Mouse (Mus musculus) 3T3-L1 (cell line): ENCODE data around the gene Gdpd4.

ENCODE experiments used
- DNase-seq: peaks from one replicate; pipeline ENCODE4 v3.0.0-alpha.2; 2015; ENCODE audit warnings: low read depth, low spot score

The Gdpd4 gene

DNA sequence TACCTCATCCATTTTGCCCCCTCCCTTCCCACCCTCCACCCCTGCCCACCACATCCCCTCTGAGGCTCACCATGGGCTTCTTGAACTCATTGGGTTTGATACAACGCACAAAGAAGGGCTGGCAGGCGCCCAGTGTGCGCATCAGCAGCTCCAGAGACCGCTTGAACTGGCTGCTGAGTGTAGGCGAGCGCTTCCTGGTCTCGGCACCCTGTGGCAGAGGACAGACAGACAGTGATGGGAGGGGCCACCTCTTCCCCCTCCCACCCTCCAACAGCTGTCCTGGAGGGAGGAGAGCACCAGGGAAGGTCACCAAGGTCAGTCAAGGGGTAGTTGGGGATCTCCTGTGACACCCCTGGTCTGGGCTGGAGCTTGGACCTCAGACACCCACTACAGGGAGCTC is 165.6 kb downstream of the Gdpd4 start:
- no peak for DNase-seq

DNA sequence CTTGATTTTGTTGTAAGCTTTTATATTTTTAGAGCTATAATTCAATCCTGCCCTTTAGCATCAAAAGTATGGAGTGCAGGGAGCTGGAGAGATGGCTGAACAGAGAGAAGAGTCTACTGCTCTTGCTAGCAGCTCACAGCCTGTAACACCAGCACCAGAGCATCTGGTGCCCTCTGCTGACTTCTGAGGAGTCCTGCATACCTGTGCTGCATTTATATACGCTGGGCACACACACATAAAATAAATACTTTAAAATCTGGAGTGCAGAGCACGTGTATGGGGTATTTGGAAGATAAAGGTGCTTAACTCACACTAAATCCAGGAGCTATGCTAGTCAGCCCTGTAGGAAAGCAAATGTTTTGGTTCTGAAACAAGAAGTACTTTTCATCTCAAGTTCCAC is 166.6 kb downstream of the Gdpd4 start:
- DNase-seq: peak; percentile 52

DNA sequence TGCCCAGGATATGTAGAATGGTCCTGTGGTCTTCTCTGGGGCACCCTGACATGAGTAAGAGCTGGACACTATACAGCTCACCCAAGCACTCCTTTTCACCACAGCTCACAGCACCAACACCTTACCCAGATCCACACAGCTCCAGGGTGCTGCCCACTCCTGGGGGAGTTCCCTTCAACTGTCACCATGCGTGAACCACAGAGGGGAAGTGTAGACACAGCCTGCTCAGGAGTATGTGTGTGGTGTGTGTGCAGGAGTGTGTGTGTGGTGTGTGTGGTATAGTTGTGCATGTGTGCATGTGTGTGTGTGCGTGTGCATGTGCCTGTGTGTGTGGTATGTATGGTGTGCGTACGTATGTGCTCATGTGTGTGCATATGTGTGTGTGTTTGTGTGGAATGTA is 176.1 kb downstream of the Gdpd4 start:
- no peak for DNase-seq

DNA sequence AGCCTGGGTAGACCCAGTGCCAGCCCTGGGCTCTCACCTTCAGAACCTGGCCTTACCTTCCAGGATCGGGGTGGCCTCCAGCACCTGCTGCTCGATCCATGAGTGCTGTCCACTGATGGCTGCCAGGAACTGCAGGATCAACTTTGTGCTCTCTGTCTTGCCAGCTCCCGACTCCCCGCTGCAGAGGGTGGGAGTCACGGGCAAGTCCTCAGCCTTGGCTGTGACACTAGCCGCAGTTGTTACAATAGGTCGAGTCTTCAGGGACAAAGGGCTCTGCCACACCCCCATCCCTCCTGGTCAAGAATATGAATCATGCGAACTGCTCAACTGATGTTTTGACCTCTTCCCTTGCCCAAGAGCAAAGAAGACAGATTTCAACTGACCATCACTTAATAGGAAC is 177.8 kb downstream of the Gdpd4 start:
- no peak for DNase-seq
